Mouse (Mus musculus) Patski (cell line): ENCODE data around the gene C530008M17Rik. TPM values are rescaled to one million over a fixed set of nuclear protein-coding genes. Genes with fewer than 3 reads are reported as not detected.
A peak's percentile ranks its signal among the peaks of the same experiment; 100 is the strongest.
"Not testable (repeated sequence)": the region's sequence is repeated elsewhere in the genome, so short reads cannot be mapped to it uniquely, and the experiment has no call there.

Experiments
- ATAC-seq: fragments of 100-300 bp; one replicate; pipeline ENCODE4 v1.8.0; 2021
- CTCF ChIA-PET: fragments of 350-600 bp; sonication (Branson Sonifier 250); formaldehyde crosslinking; loops from one replicate; lab custom pipeline; 2022; ENCODE audit warnings: inconsistent platforms; lab: Charles Lee
- POLR2A ChIA-PET: fragments of 350-600 bp; sonication (Branson Sonifier 250); formaldehyde crosslinking; loops from one replicate; lab custom pipeline; 2022; ENCODE audit warnings: antibody characterized with exemption, inconsistent platforms; lab: Charles Lee
- DNase-seq: peaks from one replicate; pipeline ENCODE4 v3.0.0-alpha.2; 2011; ENCODE audit warnings: low read depth, low spot score
- H3K27me3 ChIP-seq: fragments of 371-371 bp; one replicate; pipeline ENCODE4 v1.5.1; 2021
- CTCF ChIP-seq: fragments of 100-300 bp; IDR thresholded peaks from one replicate; pipeline ENCODE4 v1.5.1; 2021
- in situ Hi-C: fragments of 300-500 bp; cut with MboI; formaldehyde crosslinking; loops from 3 replicates; pipeline ENCODE4 v1.11.1; 2018; ENCODE audit warnings: low pct_unique_long_range_greater_than_20kb, mixed read lengths
- polyA plus RNA-seq: library from polyadenylated mRNA; unstranded; gene quantifications from one replicate; pipeline ENCODE4 v1.2.3, GENCODE M21; 2021

Gene C530008M17Rik
- polyA plus RNA-seq, 1 experiment from 2014 or later: 1.7 TPM

DNA sequence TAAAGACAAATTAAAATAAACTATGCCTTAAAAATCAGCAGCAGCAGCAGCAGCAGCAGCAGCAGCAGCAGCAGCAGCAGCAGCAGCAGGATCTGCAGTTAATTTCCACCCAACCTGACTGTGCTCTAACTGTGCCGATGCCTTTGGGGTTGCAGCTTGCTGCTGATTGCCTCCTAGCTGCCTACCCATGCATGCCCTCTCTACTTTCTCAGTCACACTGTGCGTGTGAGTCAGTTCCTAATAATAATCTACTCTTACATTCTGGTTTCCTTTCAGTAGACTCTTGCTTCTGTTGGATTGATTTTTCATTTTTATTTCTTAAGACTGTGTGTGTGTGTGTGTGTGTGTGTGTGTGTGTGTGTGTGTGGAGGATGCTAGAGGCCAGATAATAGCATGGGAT is 236.8 kb downstream of the C530008M17Rik start:
- ChIA-PET CTCF (interaction anchor here (0.9 to 1.5 kb wide), 2 partner anchors 14 to 83 kb away, joined by 3 read pairs; no protein-coding TSS in a partner anchor), POLR2A (no interaction called here)
- TF ChIP-seq CTCF: no peak
- DNase-seq (peak; percentile 28), ATAC-seq (peak; percentile 81)
- H3K27me3 ChIP-seq: no peaks in the 10 kb centered on the region
- in situ Hi-C loops: no loop called here

DNA sequence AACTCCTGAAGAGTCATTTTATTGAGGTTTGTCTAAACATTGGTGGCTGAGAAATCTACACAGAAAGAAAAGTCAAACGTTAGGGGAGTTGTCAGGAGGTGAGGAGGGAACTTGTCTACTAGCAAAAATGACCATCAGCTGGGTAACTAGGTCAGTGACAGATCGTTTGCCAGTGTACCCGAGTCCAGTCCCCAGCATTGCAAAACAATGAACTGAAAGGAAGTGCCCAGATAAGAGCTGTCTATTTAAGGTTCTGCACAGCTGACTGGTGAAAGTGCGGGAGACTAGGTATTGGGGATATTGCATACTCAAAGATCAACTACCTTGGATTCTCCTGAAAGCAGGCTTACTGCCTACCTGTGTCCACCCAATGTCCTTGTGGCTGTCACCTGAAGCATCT is 245.8 kb downstream of the C530008M17Rik start:
- CTCF ChIA-PET: interaction anchor here (1.1 to 1.5 kb wide), 2 partner anchors 30 to 82 kb away, joined by 3 read pairs; no protein-coding TSS in a partner anchor
- ATAC-seq: no peak
- TF ChIP-seq CTCF: no peak
- POLR2A ChIA-PET: no interaction called here
- in situ Hi-C loops: loop anchor here (5.0 kb wide), 1 partner anchor 50 kb away; the partner anchor contains the start of genes Paics and Ppat
- no peak for DNase-seq
- no peaks in the 10 kb centered on the region for H3K27me3 ChIP-seq

DNA sequence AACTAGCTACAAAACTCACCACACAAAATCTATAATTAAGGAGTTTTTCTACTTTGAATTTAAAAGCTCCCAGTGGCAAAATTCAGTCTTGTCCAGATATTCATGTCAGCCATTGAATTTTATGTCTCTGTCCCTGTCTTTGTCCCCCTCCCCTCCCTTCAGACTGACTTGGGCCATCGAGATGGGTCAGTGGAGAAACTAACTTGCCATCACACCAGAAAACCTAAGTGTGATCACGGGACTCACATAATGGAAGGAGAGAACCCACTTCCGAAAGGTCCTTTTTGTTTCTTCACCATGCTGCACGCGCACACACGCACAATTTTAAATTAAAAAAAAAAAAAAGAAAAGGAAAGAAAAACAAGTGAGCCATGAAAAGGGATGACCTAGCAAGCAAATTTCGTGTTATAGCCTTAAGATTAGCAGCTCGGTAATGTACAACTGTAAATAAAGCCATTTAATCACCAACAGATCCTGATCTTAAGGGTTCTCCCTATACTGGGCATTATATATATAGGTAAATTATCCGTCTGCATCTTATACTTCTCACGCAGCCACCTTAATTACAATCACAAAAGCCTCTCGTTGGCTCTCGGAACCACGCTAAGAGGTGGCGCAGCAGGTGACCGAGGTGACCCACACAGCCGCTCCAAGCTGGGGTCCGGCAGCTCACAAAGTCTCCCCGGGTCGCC is 248.5 kb downstream of the C530008M17Rik start:
- CTCF ChIA-PET: interaction anchor here (1.0 to 4.1 kb wide), 4 partner anchors 10 to 49 kb away, joined by 3 to 35 read pairs (median 4); no protein-coding TSS in a partner anchor
- TF ChIP-seq CTCF: no peak
- ATAC-seq (no peak), DNase-seq (no peak)
- in situ Hi-C loops: loop anchor here (5.0 kb wide), 1 partner anchor 47 kb away; the partner anchor contains the start of genes Paics and Ppat
- POLR2A ChIA-PET: interaction anchor here (0.6 to 1.8 kb wide), 8 partner anchors 10 to 195 kb away, joined by 3 to 8 read pairs (median 3); partner anchors contain the start of genes Paics and Ppat
- H3K27me3 ChIP-seq: no peaks in the 10 kb centered on the region

DNA sequence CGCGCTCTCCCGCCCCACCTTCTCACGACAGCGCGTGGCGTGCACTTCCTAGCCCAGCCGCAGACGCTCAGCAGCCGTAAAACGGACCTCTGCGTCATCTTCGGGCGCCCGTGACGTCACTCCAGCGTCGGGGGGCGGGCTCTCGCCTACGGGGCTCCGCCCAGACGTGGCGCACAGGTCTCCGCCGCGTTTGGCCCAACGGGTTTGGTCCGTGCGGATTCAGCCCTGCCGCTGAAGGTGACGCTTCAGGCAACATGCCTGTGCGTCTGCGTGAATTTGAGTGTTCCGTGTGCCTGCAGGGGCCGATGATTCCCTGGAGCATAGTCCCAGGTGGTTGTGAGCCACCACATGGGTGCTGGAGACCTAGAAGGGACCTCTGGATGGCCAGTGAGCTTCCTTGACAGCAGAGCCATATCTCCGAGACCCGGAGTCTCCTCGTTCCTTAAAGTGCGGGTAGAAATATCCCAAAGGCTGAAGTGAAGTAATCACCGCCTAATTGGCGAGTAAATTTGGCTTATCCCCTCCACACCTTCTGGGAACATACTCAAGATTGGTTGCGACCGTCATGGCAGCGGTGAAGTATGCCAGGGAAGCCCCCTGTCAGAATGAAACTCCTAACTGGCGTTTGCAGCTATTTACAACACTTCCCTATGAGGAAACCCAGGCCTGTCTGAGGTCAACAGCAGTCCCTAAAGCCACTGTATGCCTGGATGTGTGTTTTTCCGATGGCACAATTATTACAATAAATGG is 249.3 kb downstream of the C530008M17Rik start, which contains the start of gene Aasdh:
Gene Aasdh (minus strand): TSS at position 110 of the 750 bp plus-strand sequence.
- CTCF ChIA-PET: interaction anchor here (0.8 to 4.1 kb wide), 7 partner anchors 9 to 71 kb away, joined by 3 to 35 read pairs (median 4); partner anchors contain the start of genes Paics and Ppat
- no peaks in the 10 kb centered on the region for H3K27me3 ChIP-seq
- in situ Hi-C loops: no loop called here
- TF ChIP-seq CTCF: no peak
- DNase-seq (peak; percentile 82), ATAC-seq (peak; percentile 94)
- POLR2A ChIA-PET: interaction anchor here (0.6 to 1.8 kb wide), 7 partner anchors 11 to 411 kb away, joined by 3 to 8 read pairs (median 3); partner anchors contain the start of genes Paics and Ppat

DNA sequence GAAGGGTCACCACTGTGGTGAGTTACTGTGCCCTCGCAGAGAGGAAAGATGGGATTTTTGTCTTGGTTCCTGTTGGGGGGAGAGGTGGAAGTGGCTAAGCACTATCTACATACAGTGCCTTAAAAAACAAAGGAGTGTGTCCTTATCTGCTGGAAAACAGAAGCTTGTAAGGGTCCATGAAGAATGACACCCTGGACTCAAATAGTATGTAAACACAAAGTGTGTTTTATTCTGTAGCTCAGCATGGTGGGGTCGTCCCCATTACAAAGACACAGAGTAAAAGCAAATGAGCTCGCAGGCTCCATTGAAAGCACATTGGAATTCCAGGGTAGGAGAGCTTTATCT is 249.8 kb downstream of the C530008M17Rik start:
- ATAC-seq (no peak), DNase-seq (no peak)
- ChIA-PET POLR2A (interaction anchor here (0.6 to 1.7 kb wide), 4 partner anchors 17 to 410 kb away, joined by 3 to 7 read pairs (median 3); no protein-coding TSS in a partner anchor), CTCF (interaction anchor here (0.8 to 4.1 kb wide), 6 partner anchors 8 to 70 kb away, joined by 3 to 35 read pairs (median 4); partner anchors contain the start of genes Paics and Ppat)
- no peak for TF ChIP-seq CTCF
- H3K27me3 ChIP-seq: no peaks in the 10 kb centered on the region
- in situ Hi-C loops: no loop called here

DNA sequence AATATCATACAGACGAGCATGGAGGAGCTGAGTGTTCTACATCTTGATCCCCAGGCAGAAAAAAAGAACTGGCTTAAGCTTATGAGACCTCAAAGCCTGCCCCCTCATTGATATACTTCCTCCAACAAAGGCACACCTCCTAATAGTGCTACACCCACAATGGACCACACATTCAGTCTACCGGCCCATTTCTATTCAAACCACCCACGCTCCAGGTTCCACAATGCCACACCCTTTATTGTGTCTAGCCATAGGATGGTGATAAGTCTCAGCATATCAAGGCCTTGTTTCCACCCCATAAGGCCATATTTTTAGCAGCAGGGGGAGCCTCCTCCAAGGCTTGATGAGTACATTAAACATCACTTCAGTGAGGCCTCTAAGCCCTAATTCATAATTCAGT is 254.5 kb downstream of the C530008M17Rik start:
- DNase-seq: no peak
- in situ Hi-C loops: no loop called here
- no peak for TF ChIP-seq CTCF
- POLR2A ChIA-PET: no interaction called here
- CTCF ChIA-PET: interaction anchor here (1.5 to 3.2 kb wide), 2 partner anchors 11 to 46 kb away, joined by 4 to 12 read pairs; no protein-coding TSS in a partner anchor
- H3K27me3 ChIP-seq: no peaks in the 10 kb centered on the region
- no peak for ATAC-seq

DNA sequence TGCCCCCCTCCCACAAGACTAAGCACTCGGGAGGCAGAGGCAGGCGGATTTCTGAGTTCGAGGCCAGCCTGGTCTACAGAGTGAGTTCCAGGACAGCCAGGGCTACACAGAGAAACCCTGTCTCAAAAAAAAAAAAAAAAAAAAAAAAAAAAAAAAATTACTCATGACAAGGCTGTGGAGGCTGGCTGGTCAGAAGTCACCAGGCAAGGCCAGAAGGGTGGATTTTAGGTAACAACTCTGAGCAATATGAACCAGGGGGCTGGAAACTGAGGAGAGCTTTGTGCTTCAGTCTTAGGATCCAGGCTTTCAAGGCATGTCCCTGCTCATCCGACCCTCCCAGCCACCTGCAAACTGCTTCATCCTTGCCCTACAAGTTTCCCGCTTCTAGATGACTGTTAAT is 256.2 kb downstream of the C530008M17Rik start:
- DNase-seq, ATAC-seq, in situ Hi-C loops, H3K27me3 ChIP-seq, POLR2A ChIA-PET: not testable (repeated sequence)
- CTCF ChIA-PET: interaction anchor here (1.3 to 3.2 kb wide), 3 partner anchors 10 to 44 kb away, joined by 3 to 12 read pairs (median 4); no protein-coding TSS in a partner anchor

DNA sequence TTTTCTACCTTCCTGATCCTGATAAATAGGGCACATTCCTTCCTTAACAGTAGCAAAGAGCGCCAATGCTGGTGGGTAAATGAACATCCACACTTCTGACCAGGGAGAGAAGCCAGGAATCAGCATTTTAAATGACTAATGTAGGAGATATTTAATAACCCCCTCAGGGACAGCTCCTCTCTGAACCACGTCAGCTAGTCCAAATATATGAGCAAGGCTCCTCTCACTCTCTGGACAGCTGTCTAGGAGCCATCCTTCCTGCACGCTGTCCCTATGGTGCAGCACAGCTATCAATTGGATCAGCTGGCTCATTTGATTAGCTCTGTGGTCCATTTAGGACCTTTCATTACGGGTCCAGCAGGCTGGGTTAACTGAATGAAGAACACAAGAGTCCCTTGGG is 266.5 kb downstream of the C530008M17Rik start:
- ChIA-PET POLR2A (interaction anchor here (0.8 to 3.1 kb wide), 4 partner anchors 17 to 32 kb away, joined by 3 to 18 read pairs (median 6); partner anchors contain the start of genes Aasdh, Paics and Ppat), CTCF (interaction anchor here (0.8 to 6.1 kb wide), 12 partner anchors 11 to 61 kb away, joined by 3 to 35 read pairs (median 4); partner anchors contain the start of genes Aasdh, Paics and Ppat)
- no peak for TF ChIP-seq CTCF
- in situ Hi-C loops: no loop called here
- H3K27me3 ChIP-seq: no peaks in the 10 kb centered on the region
- ATAC-seq (peak; percentile 66), DNase-seq (no peak)

Other genes with a start within 250 kb of the C530008M17Rik start
- gene Gm7271, start 172.5 kb upstream of the C530008M17Rik start, polyA plus RNA-seq: not detected
- 56.1 TPM for gene Exoc1, start 127.2 kb upstream of the C530008M17Rik start, polyA plus RNA-seq
- gene Cep135, start 67.8 kb upstream of the C530008M17Rik start, polyA plus RNA-seq: 10.1 TPM
- 17.1 TPM for gene Aasdh, start 249.0 kb downstream of the C530008M17Rik start, polyA plus RNA-seq